Mouse (Mus musculus) embryonic stem cell, embryonic (primary cell): ENCODE results near the gene Phldb2.

Experiments
- CTCF ChIA-PET, 4 experiments: fragments of 300-600 bp in 2 of 4; fragments of 350-600 bp in 2 of 4; sonication (Branson Sonifier 250); formaldehyde crosslinking; loops; one replicate each; lab custom pipeline; 2022; ENCODE audit warnings: inconsistent platforms in 2 of 4; lab: Charles Lee
- POLR2A ChIA-PET, 4 experiments: fragments of 300-600 bp in 2 of 4; fragments of 350-600 bp in 2 of 4; sonication (Branson Sonifier 250); formaldehyde crosslinking; loops; one replicate each; lab custom pipeline; 2022; ENCODE audit warnings: antibody characterized with exemption in 4 of 4, inconsistent platforms in 1 of 4; lab: Charles Lee

Phldb2 gene

DNA sequence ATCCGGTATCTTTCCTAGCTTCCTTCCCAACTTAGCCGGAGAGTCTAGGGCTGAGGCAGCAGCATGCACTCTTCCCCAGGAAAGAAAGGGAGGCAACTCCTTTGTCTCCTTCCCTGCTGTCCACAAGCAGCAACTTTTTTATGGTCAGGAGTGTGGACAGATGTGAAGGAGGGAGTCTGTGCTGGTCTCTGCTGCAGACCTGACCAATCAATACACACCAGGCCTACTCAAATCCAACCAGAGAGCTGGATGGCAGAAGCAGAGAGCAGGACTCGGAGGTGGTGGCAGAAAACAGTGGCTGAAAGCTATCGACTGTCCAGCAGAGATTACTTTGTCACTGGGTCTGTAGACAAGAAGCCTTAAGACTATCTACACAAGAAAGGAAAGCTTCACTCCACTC lies at the start of gene Phldb2:
Gene Phldb2 (minus strand): TSS at position 205 of the 400 bp plus-strand sequence.
- CTCF ChIA-PET = interaction anchor here in 1 of 4 experiments (1.2 kb wide), 1 partner anchor 14 kb away, joined by 5 read pairs; no protein-coding TSS in a partner anchor
- POLR2A ChIA-PET = no interaction called here

GRCm38 (mm10) chr16:46001550-46002166 lies 48.3 kb upstream of the Phldb2 start:
- POLR2A ChIA-PET = interaction anchor here in 1 of 4 experiments (0.6 kb wide), 1 partner anchor 10 kb away, joined by 7 read pairs; no protein-coding TSS in a partner anchor

GRCm38 (mm10) chr16:46000976-46001375 lies 47.6 kb upstream of the Phldb2 start:
- POLR2A ChIA-PET = no interaction called here
- CTCF ChIA-PET = no interaction called here

More at GRCm38 (mm10) chr16:46001550-46002166, 48.3 kb upstream of the Phldb2 start:
- CTCF ChIA-PET = no interaction called here

DNA sequence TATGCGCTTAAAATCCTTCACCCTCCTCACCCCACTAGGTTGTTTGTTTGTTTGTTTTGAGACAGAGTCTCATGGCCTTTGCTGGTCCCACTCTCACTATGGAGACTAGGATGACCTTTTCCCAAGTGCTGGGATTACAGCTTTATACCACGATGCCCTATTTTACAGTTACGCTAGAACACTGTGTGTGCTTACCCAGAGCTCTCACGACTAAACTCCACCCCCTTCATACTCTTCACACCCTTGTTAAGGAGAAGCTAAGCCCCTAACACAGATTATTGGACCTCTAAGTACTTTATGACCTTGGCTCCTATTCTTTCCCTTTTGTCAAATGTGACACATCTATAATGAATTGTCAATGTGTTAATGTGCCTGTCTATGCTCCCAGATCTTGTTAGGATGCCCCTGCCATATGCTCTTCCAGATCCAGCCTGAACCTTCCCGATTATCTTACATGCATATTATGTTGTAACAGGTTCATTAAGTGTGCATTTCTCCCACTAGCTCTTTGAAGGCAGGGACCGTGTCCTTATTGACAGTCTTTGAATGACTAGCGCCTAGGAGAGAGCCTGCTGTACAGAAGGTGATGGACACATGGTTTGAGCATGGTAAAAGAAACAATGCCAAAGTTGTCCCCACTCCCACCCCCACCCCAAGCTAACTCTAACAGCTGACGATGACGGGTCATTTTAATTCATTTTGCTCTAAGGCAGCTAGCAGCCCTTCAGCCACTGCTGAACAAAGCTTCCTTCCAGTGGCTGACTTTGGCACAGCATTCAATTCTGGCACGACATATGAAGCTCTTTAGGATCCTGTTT lies 46.2 kb upstream of the Phldb2 start:
- CTCF ChIA-PET = interaction anchor here in 1 of 4 experiments (1.0 kb wide), 1 partner anchor 32 kb away, joined by 3 read pairs; no protein-coding TSS in a partner anchor
- POLR2A ChIA-PET = interaction anchor here in 2 of 4 experiments (0.6 to 1.1 kb wide), 4 partner anchors 11 to 44 kb away, joined by 3 to 5 read pairs (median 4); partner anchors contain the start of gene Plcxd2 (in 1 of the 2)

DNA sequence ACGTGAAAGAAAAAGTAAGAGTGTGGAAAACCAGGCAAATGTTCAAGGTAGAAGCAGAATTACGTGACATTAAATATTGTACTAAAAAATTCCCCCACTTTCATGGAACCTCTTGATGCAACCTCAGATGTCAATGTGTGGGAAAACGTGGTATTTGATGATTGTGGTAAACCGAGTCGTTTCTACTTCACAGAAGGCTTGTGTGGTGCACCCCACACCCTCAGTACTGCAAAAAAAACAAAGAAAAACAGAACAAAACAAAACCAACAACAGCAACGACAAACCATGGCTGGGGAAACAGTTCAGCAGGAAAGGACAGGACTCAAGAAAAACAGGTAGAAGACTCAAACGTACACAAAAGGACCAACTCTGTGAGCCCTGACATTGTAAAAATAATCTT lies 44.8 kb upstream of the Phldb2 start:
- ChIA-PET POLR2A (no interaction called here), CTCF (no interaction called here)

- POLR2A ChIA-PET = interaction anchor here in 3 of 4 experiments (0.6 to 1.5 kb wide), 7 partner anchors 11 to 764 kb away, joined by 3 to 7 read pairs (median 4); partner anchors contain the start of genes Plcxd2 (in 2 of the 3) and Cd96 (in 1 of the 3)
- CTCF ChIA-PET = interaction anchor here (0.6 to 1.6 kb wide), 38 partner anchors 10 to 1530 kb away, joined by 3 to 11 read pairs (median 4); partner anchors contain the start of genes Plcxd2 (in 2 of the 4) and Nepro (in 1 of the 4)
Measured at GRCm38 (mm10) chr16:45990901-45991676, 37.7 kb upstream of the Phldb2 start.

DNA sequence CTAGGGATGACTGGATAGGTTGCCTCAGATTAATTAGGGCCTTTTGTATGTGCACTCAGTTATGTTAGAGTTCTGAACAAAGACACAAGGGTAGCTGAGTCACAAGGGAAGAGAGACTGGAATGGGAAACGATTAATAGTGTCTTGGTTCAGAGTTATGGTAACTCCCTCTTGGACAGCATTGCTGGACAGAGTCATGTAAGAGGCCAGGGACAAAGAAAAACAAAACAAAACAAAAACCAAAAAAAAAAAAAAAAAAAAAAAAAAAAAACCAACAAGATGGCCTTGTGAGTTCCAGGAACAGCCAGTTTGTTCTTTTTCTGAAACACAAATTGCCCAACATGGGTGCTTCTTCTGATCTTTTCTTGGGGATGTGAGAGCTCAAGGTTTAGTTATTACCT lies 32.8 kb upstream of the Phldb2 start:
- CTCF ChIA-PET = no interaction called here
- POLR2A ChIA-PET = interaction anchor here in 2 of 4 experiments (0.5 to 1.0 kb wide), 2 partner anchors 21 to 24 kb away, joined by 3 to 5 read pairs; partner anchors contain the start of gene Plcxd2 (in 1 of the 2)

- POLR2A ChIA-PET = no interaction called here
- CTCF ChIA-PET = no interaction called here
Measured at GRCm38 (mm10) chr16:45984610-45985606, 31.5 kb upstream of the Phldb2 start.

- POLR2A ChIA-PET = no interaction called here
- CTCF ChIA-PET = interaction anchor here in 1 of 4 experiments (1.8 kb wide), 1 partner anchor 9 kb away, joined by 4 read pairs; no protein-coding TSS in a partner anchor
Measured at GRCm38 (mm10) chr16:45976251-45976650, 22.9 kb upstream of the Phldb2 start.

DNA sequence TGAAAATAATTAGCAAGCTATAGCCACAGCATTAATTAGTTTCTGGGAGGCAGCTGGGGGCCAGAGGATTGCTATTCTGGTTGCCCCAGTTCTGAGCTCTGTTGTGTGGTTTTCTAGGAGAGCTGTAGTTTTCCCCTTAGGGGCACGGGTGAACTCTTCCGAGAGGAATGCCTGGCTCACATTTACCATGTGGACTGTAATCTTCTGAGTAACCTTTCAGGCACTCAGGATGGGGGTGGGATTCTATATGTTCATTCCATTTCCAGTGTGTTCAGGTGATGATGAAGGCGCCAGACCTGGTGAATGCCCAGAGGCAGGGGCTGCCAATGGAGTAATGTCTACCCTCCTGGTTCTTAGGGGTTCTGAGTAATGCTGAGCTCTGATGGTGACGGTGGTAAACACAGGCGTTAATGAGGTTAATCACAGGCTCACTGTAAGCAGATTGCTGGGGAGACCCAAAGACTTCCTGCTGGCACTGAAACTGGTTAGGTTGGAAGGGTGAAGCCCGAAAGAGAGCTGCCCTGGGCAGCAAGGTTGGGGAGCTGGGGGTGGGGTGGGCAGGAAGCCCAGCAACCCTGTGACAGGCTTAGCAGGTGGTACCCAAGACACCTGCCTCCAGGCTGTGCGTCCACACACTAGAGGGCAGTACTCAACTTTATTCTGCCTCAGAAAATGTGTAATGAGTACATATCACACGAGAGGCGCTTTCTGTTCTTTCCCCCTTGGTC lies 20.7 kb upstream of the Phldb2 start:
- CTCF ChIA-PET = interaction anchor here in 1 of 4 experiments (0.6 to 1.5 kb wide), 3 partner anchors 289 to 1086 kb away, joined by 3 to 6 read pairs (median 4); no protein-coding TSS in a partner anchor
- POLR2A ChIA-PET = interaction anchor here in 1 of 4 experiments (1.2 kb wide), 1 partner anchor 36 kb away, joined by 4 read pairs; the partner anchor contains the start of gene Plcxd2

GRCm38 (mm10) chr16:45970187-45970586 lies 16.8 kb upstream of the Phldb2 start:
- POLR2A ChIA-PET = no interaction called here
- CTCF ChIA-PET = no interaction called here

DNA sequence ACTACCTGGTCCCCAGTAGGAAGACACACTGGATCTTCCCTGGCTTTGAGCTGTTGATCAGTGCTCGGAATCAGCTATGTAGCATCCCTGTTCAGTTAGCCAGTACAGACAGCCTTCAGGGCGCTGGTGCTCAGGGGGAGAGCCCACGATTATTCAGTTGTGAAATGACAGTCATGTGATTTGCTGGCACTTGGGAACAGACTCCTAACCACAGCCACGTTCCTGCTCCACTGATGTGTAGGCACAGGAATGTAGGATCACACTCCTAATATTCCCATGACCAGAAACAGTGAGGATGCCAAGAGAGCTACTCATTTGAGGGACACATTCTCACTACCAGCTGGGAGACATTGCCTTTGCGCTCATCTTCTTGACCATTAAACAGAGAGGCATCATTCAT lies 15.3 kb upstream of the Phldb2 start:
- ChIA-PET POLR2A (interaction anchor here in 2 of 4 experiments (1.0 to 2.1 kb wide), 2 partner anchors 42 kb away, joined by 4 to 5 read pairs; partner anchors contain the start of gene Plcxd2 (in 2 of the 2)), CTCF (interaction anchor here (0.6 to 2.3 kb wide), 5 partner anchors 22 to 284 kb away, joined by 3 to 11 read pairs (median 4); no protein-coding TSS in a partner anchor)

DNA sequence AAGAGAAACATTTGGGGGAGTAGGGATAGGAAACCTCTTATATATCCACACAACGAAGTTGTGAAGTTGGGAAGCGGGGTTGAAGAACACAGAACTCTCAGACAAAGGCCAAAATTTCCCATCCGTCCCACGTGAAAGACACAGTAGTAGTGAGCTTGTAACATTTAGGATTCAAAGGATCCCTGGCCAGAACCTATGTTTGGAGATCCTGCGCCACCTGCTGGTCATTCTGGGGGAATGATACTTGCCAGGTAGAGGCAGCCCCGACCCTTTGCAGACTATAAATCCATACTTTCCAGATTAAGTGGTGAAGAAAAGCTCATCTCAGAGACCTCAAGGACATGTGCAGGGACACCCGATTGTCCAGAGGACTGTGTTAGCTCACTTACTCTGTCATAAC lies 14.1 kb upstream of the Phldb2 start:
- ChIA-PET CTCF (interaction anchor here (0.6 to 2.3 kb wide), 35 partner anchors 10 to 337 kb away, joined by 3 to 17 read pairs (median 4); partner anchors contain the start of genes Plcxd2 (in 1 of the 4) and Tmprss7 (in 1 of the 4)), POLR2A (interaction anchor here in 3 of 4 experiments (0.5 to 2.1 kb wide), 4 partner anchors 39 to 124 kb away, joined by 3 to 7 read pairs (median 4); partner anchors contain the start of gene Plcxd2 (in 2 of the 3))

- CTCF ChIA-PET = interaction anchor here in 3 of 4 experiments (0.9 to 2.3 kb wide), 14 partner anchors 11 to 336 kb away, joined by 3 to 17 read pairs (median 5); partner anchors contain the start of genes Plcxd2 (in 1 of the 3) and Tmprss7 (in 1 of the 3)
- POLR2A ChIA-PET = interaction anchor here in 2 of 4 experiments (0.6 to 1.1 kb wide), 2 partner anchors 30 to 123 kb away, joined by 3 to 7 read pairs; no protein-coding TSS in a partner anchor
Measured at GRCm38 (mm10) chr16:45966604-45967003, 13.2 kb upstream of the Phldb2 start.

- POLR2A ChIA-PET = no interaction called here
- CTCF ChIA-PET = interaction anchor here in 1 of 4 experiments (0.7 kb wide), 1 partner anchor 156 kb away, joined by 3 read pairs; no protein-coding TSS in a partner anchor
Measured at GRCm38 (mm10) chr16:45964777-45965176, 11.4 kb upstream of the Phldb2 start.

GRCm38 (mm10) chr16:45963837-45964236 lies 10.4 kb upstream of the Phldb2 start:
- ChIA-PET CTCF (no interaction called here), POLR2A (no interaction called here)
